Mouse (Mus musculus) heart, postnatal 4 days (tissue): ENCODE measurements around the gene Clk2. TPM values are rescaled to one million over a fixed set of nuclear protein-coding genes. Genes with fewer than 3 reads are reported as not detected.

Source experiments
- DNase-seq: peaks from one replicate; pipeline ENCODE4 v3.0.0; 2021
- total RNA-seq, 2 experiments: library from RNA; stranded (reverse); gene quantifications; 2 replicates each; pipeline ENCODE4 v1.2.3; 2021

The Clk2 gene
- total RNA-seq, 2 experiments from 2014 or later = 30.3 to 32.1 TPM

- no peak for DNase-seq
Measured at GRCm38 (mm10) chr3:89225918-89226317, 61.3 kb downstream of the Clk2 start.

- no peak for DNase-seq
Measured at GRCm38 (mm10) chr3:89226361-89226760, 61.8 kb downstream of the Clk2 start.

Other genes starting within 250 kb of the Clk2 start
- 10 to 100 TPM; 42.0 to 46.8 TPM for gene Ash1l, start 214.2 kb upstream of the Clk2 start, total RNA-seq
- 100 to 1,000 TPM; 102 to 114 TPM for gene Dap3, start 213.6 kb upstream of the Clk2 start, total RNA-seq
- 10 to 100 TPM; 12.3 to 12.5 TPM for gene Rusc1, start 71.5 kb upstream of the Clk2 start, total RNA-seq
- gene Gm43738, start 63.7 kb upstream of the Clk2 start, total RNA-seq = not detected
- gene Fdps, start 62.8 kb upstream of the Clk2 start, total RNA-seq = 10 to 100 TPM; 54.5 to 58.7 TPM
- gene Pklr, start 28.7 kb upstream of the Clk2 start, total RNA-seq = not detected
- gene Hcn3, start 4.6 kb upstream of the Clk2 start, total RNA-seq = 1 to 10 TPM in 1 of 2 experiments, under 1 TPM in 1; 0.86 to 1.1 TPM
- 10 to 100 TPM; 46.7 to 47.3 TPM for gene Scamp3, start 12.7 kb downstream of the Clk2 start, total RNA-seq
- 1 to 10 TPM; 8.8 to 9.0 TPM for gene Fam189b, start 18.3 kb downstream of the Clk2 start, total RNA-seq
- 10 to 100 TPM; 19.7 to 21.8 TPM for gene Gba, start 38.1 kb downstream of the Clk2 start, total RNA-seq
- gene Thbs3, start 50.4 kb downstream of the Clk2 start, total RNA-seq = 10 to 100 TPM; 25.0 to 34.5 TPM
- gene Mtx1, start 62.3 kb downstream of the Clk2 start, total RNA-seq = 10 to 100 TPM; 62.9 to 67.2 TPM
- gene Muc1, start 64.3 kb downstream of the Clk2 start, total RNA-seq = under 1 TPM; 0.61 to 0.74 TPM
- gene Krtcap2, start 81.2 kb downstream of the Clk2 start, total RNA-seq = 100 to 1,000 TPM; 100 to 104 TPM
- gene Trim46, start 81.5 kb downstream of the Clk2 start, total RNA-seq = 1 to 10 TPM; 1.3 to 1.6 TPM
- 10 to 100 TPM; 51.6 to 61.0 TPM for gene Dpm3, start 94.6 kb downstream of the Clk2 start, total RNA-seq
- gene Slc50a1, start 105.8 kb downstream of the Clk2 start, total RNA-seq = 10 to 100 TPM; 24.9 to 28.0 TPM
- 10 to 100 TPM; 37.9 to 42.0 TPM for gene Efna1, start 116.3 kb downstream of the Clk2 start, total RNA-seq
- under 1 TPM in 1 of 2 experiments, not detected in 1; 0.26 TPM for gene Efna3, start 158.2 kb downstream of the Clk2 start, total RNA-seq
- gene Efna4, start 173.2 kb downstream of the Clk2 start, total RNA-seq = 1 to 10 TPM; 3.1 to 3.7 TPM
- gene Adam15, start 185.2 kb downstream of the Clk2 start, total RNA-seq = 10 to 100 TPM; 93.6 to 95.2 TPM
- gene Dcst2, start 197.2 kb downstream of the Clk2 start, total RNA-seq = under 1 TPM; 0.14 to 0.23 TPM
- under 1 TPM; 0.21 to 0.72 TPM for gene Dcst1, start 200.5 kb downstream of the Clk2 start, total RNA-seq
- 10 to 100 TPM; 13.8 to 15.1 TPM for gene Zbtb7b, start 230.0 kb downstream of the Clk2 start, total RNA-seq
- under 1 TPM in 1 of 2 experiments, not detected in 1; 0.68 TPM for gene Lenep, start 238.0 kb downstream of the Clk2 start, total RNA-seq
- 10 to 100 TPM; 30.7 to 33.0 TPM for gene Flad1, start 247.1 kb downstream of the Clk2 start, total RNA-seq